Mouse (Mus musculus) spleen, postnatal 0 days (tissue): ENCODE results near the gene Kcnh2. TPM values are rescaled to one million over a fixed set of nuclear protein-coding genes. Genes with fewer than 3 reads are reported as not detected.

Source experiments
- polyA plus RNA-seq: library from polyadenylated mRNA; unstranded; fragments of >200 nt; fragmentation: Nextera tagmentation; extraction: Ambion mirVana; gene quantifications from 2 replicates; pipeline ENCODE4 v1.2.1, GENCODE M21; 2015

Gene Kcnh2
- polyA plus RNA-seq: 0.69 and 0.80 TPM in 2 replicates

GRCm38 (mm10) chr5:24351278-24351677 is at the start of gene Kcnh2:
Gene Kcnh2, minus strand, starts transcription at chr5:24351604.

GRCm38 (mm10) chr5:24393392-24393997 is 42.1 kb upstream of the Kcnh2 start, which contains the start of gene Abcb8:
Gene Abcb8, plus strand, starts transcription at chr5:24393663.

GRCm38 (mm10) chr5:24391864-24392263 is 40.5 kb upstream of the Kcnh2 start, which contains the start of gene Atg9b:
Gene Atg9b, minus strand, starts transcription at chr5:24392143.

GRCm38 (mm10) chr5:24364508-24364907 is 13.1 kb upstream of the Kcnh2 start, which contains the start of gene Nos3:
Gene Nos3, plus strand, starts transcription at chr5:24364810.

Other genes starting within 250 kb of the Kcnh2 start
- gene Nupl2, start 186.6 kb downstream of the Kcnh2 start, polyA plus RNA-seq: 8.9 and 9.6 TPM in 2 replicates
- gene Nos3, start 13.2 kb upstream of the Kcnh2 start, polyA plus RNA-seq: 3.1 and 4.4 TPM in 2 replicates
- gene Atg9b, start 40.5 kb upstream of the Kcnh2 start, polyA plus RNA-seq: 1.1 and 2.0 TPM in 2 replicates
- gene Abcb8, start 42.1 kb upstream of the Kcnh2 start, polyA plus RNA-seq: 20.3 and 21.0 TPM in 2 replicates
- not detected in 2 replicates for gene Asic3, start 61.8 kb upstream of the Kcnh2 start, polyA plus RNA-seq
- gene Cdk5, start 71.9 kb upstream of the Kcnh2 start, polyA plus RNA-seq: 13.7 and 16.6 TPM in 2 replicates
- gene Slc4a2, start 72.2 kb upstream of the Kcnh2 start, polyA plus RNA-seq: 9.1 and 10.4 TPM in 2 replicates
- gene Fastk, start 93.7 kb upstream of the Kcnh2 start, polyA plus RNA-seq: 45.3 and 48.4 TPM in 2 replicates
- 6.6 and 8.3 TPM in 2 replicates for gene Tmub1, start 96.2 kb upstream of the Kcnh2 start, polyA plus RNA-seq
- 12.6 and 14.8 TPM in 2 replicates for gene Agap3, start 100.6 kb upstream of the Kcnh2 start, polyA plus RNA-seq
- gene Gbx1, start 175.6 kb upstream of the Kcnh2 start, polyA plus RNA-seq: 0.04 TPM in 1 of 2 replicates, not detected in the other
- gene Asb10, start 189.4 kb upstream of the Kcnh2 start, polyA plus RNA-seq: 0.17 and 0.35 TPM in 2 replicates
- gene 4931409K22Rik, start 205.2 kb upstream of the Kcnh2 start, polyA plus RNA-seq: 0.07 and 0.10 TPM in 2 replicates
- gene Abcf2, start 225.9 kb upstream of the Kcnh2 start, polyA plus RNA-seq: 47.8 and 49.0 TPM in 2 replicates
- 11.3 and 14.3 TPM in 2 replicates for gene Chpf2, start 235.1 kb upstream of the Kcnh2 start, polyA plus RNA-seq